Mouse (Mus musculus) adrenal gland, postnatal 4 days (tissue): ENCODE measurements at regions not wholly inside any gene's neighbourhood (a gene's known extent, or its start where the extent isn't known, plus 50 kb on each side); places are given as distances from the start of the nearest gene placed in this dataset.
A peak's percentile ranks its signal among the peaks of the same experiment; 100 is the strongest.

Source experiments
- DNase-seq, 2 experiments: peaks; one replicate each; pipeline ENCODE4 v3.0.0; 2021 to 2022; ENCODE audit warnings: low spot score in 2 of 2, mixed read lengths in 2 of 2

- no peak for DNase-seq
Measured at GRCm38 (mm10) chr4:9010381-9011128, 771.7 kb upstream of the Car8 start.

- no peak for DNase-seq
Measured at GRCm38 (mm10) chr4:9009656-9010055, 770.8 kb upstream of the Car8 start.

DNA sequence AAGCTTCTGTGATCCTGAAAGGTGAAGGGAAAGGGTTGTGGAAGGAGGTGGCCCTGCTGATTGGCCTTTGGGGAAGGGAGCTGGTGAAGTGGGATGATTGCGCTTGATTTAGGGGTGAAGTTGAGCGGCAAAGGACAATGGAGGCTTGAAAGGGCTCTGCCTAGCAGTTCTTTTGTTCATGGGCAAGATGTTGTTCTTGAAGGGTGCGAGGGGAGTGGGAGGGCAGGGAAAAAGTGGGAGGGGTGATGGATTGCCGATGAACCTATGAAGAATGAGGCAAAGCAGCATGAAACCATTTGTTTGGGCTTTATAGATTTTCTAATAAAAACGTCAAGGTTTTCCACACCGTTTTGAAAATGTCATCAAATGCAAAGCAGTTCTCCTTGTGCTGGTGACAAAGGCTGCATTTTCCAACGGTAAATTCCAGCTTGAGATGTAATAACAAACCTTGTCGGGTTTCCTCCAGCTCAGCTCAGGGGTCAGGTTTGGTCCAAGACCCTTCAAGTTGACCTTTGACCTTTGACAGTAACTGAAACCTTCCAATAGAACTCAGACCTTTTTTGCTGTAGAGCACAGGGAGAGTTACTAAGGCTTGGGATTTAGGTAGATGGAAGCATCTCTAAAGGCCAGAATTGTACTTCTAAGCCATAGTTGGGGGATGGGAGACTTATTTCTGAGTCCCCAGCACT, 767.2 kb upstream of the Car8 start:
- DNase-seq, result no peak

DNA sequence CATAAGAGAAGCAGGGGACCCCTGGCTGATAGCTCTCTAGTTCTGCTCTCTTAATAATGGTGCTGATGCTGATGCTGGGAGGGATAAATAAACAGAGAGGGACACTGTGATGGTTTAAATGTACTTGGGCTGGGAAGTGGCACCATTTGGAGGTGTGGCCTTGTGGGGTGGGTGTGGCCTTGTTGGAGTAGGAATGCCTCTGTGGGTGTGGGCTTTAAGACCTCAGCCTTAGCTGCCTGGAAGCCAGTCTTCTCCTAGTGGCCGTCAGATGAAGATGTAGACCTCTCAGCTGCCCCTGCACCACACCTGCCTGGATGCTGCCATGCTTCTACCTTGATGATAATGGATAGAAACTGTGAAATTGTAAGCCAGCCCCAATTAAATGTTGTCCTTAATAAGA, 765.0 kb upstream of the Car8 start:
- DNase-seq, result no peak

GRCm38 (mm10) chr4:9002380-9002779, 763.5 kb upstream of the Car8 start:
- DNase-seq, result no peak

DNA sequence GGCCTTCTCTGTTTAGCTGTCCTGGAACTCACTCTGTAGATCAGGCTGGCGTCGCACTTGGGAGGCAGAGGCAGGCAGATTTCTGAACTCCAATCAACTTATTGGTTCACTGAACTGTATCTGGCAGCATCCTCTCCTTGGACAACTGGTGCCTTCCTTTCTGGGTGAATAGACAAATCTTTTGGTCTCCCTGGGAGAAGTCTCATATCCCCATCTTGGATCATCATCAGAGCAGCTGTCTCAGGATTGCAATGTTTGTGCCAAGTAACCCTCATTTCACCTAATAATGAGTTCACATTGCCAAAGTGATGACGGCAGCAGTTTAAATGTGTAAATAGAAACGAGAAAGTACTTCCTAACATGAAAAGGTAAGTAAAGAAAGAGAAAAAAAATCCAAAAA, 759.8 kb upstream of the Car8 start:
- no peak for DNase-seq

DNA sequence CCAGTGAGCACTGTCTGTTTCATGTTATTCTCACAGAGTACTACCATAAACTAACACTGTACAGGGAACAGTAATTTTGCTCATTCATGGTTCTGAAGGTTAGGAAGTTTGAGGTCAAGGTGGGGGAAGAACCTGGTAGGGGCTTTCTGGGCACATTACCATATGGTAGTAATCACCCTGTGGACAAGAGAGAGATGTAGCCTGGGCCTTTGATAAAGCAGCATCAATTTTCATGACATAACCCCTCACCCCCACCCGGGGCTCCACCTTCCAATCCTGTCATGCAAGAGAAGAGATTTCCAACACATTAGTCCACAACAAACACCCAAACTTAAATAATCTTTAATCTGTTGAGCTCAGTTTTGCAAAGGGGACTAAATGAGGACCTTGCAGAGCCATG, 753.3 kb upstream of the Car8 start:
- no peak for DNase-seq

GRCm38 (mm10) chr4:8990551-8990950, 751.7 kb upstream of the Car8 start:
- DNase-seq, result no peak

GRCm38 (mm10) chr4:8989614-8990013, 750.8 kb upstream of the Car8 start:
- DNase-seq, result no peak

DNA sequence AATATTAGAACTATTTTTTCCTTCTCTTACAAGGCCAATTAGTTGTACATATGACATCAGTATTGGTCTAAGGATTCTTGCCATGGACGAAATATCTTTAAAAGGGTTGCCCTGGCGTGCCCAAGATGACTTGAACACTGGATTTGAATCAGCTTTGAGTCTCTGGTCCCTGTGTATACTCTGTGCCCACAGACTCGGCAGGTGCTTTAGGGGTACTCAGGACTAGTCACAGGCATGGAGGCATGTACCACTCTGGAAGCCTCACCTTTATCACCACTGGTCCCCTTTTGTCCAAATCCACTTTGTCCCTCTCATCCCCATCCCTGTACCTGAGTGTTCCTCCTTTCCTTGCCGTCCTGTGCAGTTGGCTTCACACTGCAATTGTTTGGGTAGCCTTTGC, 750.3 kb upstream of the Car8 start:
- DNase-seq, result no peak

DNA sequence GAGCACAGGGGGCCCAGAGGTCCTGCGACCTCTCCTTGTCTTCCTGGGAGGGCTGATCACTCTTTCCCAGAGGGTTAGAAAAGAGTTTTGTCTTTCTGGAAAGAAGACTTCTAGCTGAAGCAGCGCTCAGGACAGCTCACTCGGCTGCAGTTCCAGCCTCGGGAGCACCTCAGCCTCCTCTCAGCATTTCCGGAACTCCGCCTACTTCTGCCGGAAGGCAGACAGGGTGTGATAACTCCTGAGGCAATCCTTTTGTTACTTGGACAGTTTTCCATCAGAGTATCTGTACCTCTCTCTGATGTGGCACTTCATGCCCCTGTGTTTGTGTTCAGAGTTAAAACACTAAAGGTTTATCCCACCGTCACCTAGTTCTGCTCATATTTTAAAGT, 749.5 kb upstream of the Car8 start:
- no peak for DNase-seq

DNA sequence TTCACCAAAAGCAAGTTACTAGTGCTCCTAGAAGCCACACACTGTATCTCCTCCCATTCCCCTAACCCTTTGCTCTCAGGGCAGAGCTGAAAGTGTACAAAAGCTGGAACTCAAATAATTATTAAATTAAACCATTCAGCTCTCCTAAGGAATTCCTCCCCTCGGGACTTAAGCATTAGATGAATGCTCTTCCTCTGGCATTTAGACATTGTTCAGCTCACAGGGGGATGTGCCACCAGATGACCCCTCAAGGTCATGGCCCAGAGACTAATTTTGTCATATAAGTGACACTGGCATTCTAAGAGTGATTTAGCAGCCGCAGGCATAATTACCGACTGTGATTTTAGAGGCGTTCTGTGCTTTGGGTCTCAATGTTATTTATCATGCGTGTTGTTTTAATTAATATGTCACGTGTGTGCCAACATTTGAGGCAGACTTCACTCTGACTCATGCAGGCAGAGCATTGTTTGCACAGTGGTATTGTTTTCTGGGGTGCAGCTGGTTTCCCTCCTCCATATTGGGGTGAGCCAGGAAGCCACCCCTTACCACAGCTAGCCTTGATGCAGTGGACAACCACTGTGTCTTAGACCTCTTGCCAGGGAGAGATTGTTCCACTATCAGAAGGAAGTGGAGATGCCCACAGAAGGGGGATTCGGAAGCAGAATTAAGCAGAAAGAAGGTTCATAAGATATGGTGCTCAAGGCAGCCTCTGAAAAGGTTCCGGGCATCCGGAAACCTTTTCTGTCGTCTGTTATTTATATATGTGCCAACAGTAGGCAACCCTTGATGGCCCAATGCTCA, 748.9 kb upstream of the Car8 start:
- no peak for DNase-seq

DNA sequence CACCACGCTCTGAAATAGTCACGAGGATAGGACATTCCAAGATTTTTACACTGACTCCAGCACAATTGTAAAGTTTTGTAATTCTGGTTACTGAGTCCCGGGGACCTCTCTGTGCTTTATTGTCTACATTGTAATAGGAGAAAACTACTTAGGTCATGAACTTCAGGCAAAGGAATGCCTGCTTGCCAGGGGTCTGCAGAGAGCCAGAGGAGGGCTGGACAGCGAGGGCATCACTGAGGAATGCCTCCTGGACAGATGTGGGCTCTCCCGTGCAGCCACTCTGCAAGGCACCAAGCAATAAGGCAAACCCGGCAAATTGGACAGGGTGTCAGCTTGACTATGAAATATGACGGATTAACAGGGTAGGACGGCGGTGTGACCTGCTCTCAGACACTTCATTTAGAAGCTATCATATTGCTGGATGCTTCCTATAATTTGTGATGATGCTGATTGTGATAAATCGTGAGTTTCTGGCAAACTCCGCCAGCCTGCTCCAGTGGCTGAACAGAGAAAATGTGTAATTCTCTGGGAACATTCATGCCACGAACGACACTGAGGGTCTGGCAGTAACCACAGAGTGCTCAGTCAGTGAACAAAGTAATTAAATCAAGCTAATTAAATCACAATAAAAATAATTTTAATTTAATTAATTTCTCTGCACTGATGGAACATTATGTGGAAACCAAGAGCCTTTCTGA, 747.7 kb upstream of the Car8 start:
- DNase-seq, result no peak

DNA sequence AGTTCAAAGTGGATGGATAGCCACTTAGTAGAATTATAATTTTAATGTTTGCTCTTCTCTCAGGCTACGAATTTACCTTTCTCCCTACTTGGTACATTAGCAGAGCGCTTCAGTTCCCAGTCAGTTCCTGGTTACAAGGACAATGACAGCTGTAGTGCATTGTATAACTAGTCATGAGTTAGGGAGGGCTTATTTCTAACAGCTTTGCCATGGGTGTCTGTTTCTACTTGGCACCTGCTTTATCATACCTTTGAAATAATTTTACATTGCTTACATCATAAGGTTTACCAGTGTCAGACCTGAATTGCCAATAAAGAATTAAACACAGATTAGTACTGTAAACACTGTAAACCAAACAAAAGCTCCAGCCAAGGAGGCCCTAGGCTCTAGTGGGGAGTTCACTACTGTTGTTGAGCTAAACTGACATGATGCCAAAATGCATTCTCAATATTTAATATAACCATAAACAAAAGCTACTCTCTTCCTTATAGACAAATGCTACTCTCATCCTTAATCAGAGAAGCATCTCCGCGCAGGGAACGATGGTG, 745.3 kb upstream of the Car8 start:
- no peak for DNase-seq

- no peak for DNase-seq
Measured at GRCm38 (mm10) chr4:8978949-8979348, 740.1 kb upstream of the Car8 start.

GRCm38 (mm10) chr4:8969951-8970455, 731.2 kb upstream of the Car8 start:
- peak in 1 of 2 experiments; percentile 19 for DNase-seq

DNA sequence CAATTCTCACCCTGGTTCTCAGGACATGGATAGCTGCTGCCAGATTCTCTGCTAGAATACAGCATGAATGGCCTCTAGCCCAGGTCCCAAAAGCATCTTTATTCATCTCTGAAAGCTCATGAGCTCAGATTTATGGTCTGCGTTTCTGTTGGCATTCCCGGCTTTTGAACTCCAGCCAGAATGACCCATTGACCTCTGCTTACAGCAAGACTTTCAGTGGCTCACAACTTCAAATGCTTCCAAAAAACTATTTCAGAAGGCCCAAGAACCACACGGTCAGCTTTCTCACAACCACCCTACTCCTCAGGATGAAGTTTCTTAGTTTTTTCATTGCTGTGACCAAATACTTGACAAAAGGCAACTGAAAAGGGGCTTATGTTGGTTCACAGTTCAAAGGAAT, 729.9 kb upstream of the Car8 start:
- peak in 1 of 2 experiments; percentile 26 for DNase-seq

- no peak for DNase-seq
Measured at GRCm38 (mm10) chr4:8967986-8968385, 729.1 kb upstream of the Car8 start.

- no peak for DNase-seq
Measured at GRCm38 (mm10) chr4:8965563-8965962, 726.7 kb upstream of the Car8 start.

- no peak for DNase-seq
Measured at GRCm38 (mm10) chr4:8962959-8963572, 724.2 kb upstream of the Car8 start.

DNA sequence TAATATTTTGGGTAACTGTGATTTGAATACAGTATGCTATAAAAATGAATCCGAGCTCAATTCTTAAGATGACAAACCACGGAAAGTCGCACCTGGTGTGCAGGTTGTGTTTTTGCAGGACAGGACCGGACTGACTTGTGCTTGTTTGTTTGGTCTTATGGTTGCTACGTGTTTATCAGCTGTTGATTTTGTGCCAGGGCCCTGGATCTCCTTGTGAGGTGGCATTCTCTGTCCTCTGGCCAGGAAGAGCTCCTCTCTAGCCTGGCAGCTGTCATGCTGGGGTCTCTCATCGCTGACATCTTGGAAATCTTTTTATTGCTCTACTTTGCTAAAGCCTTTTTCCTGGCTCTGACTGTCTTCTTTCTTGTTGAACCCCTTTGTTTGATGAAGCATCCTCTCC, 723.0 kb upstream of the Car8 start:
- DNase-seq, result no peak
